Mouse (Mus musculus) thymus, adult 2 months (tissue): ENCODE measurements at regions not wholly inside any gene's neighbourhood (a gene's known extent, or its start where the extent isn't known, plus 50 kb on each side); places are given as distances from the start of the nearest gene placed in this dataset.

Experiments
- CTCF ChIP-seq: fragments of 200-500 bp; IDR thresholded peaks from 2 replicates; pipeline ENCODE4 v1.5.1; 2012; ENCODE audit warnings: mild to moderate bottlenecking, control low read depth, low read length, moderate library complexity, borderline replicate concordance; ENCODE audit not compliant: control insufficient read depth, poor library complexity, insufficient read depth; ENCODE audit errors: extremely low read depth
- POLR2A ChIP-seq: fragments of 200-500 bp; IDR thresholded peaks from 2 replicates; pipeline ENCODE4 v1.6.1; 2012; ENCODE audit warnings: mild to moderate bottlenecking, low read length, control low read depth, moderate library complexity; ENCODE audit not compliant: control insufficient read depth, poor library complexity, insufficient read depth; ENCODE audit errors: extremely low read depth

DNA sequence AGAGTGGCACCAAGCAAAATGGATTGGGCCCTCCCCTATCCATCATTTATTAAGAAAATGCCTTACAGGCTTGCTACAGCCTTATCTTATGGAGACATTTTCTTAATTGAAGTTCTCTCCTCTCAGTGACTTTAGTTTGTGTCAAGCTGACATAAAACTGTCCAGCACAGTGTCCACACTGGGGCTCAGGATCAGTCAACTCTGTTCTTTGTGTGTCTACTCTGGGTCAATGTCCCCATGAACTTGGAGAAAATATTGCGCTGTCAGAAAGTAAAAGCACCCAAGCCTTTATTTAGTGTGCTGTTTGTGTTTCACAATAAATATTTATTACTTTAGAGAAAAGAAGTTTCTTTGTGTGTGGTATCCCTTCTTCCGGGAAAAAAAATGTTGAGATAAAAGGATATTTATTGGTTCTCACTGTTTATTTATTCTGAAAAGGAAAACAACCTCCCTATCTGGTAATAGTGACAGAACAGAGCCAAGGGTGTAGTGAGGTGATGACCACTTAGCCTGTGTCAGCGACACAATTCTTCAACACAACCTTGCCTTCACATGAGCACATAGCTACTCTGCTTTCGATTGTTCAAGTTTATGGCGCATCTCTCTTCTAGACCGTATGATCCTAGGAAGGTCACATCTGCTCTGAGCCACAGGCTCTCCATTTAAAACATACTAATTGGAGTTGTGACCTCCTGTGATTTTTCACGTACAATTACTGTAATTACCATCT lies 183.5 kb upstream of the Ptger4 start:
- TF ChIP-seq POLR2A (no peak), CTCF (no peak)
